Mouse (Mus musculus) adrenal gland, adult 8-10 months (tissue): ENCODE measurements around the gene Krt39. TPM values are rescaled to one million over a fixed set of nuclear protein-coding genes. Genes with fewer than 3 reads are reported as not detected.

Source experiments
- DNase-seq: peaks from one replicate; pipeline ENCODE4 v3.0.0; 2022
- total RNA-seq, 4 experiments: library from RNA; stranded (reverse); gene quantifications; 2 replicates each; pipeline ENCODE4 v1.2.4; 2022

Krt39 gene
- total RNA-seq, 4 experiments from 2014 or later: not detected

DNA sequence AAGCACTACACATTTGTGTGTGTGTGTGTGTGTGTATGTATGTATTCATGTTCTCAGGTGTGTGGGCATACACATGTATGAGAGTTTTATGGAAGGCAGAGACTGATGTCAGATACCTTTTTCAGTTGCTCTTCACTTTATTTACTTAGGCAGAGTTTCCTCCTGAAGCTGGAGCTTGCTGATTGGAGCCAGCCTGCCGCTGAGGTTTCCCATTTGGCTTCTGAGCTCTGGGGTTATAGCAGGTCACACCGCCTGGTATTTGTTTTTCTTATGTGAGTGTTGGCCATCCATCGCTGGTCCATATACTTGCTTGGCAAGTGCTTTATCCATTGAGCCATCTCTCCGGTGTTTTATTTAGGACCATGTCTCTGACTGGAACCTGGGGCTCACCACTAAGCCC lies 51.9 kb downstream of the Krt39 start:
- no peak for DNase-seq

DNA sequence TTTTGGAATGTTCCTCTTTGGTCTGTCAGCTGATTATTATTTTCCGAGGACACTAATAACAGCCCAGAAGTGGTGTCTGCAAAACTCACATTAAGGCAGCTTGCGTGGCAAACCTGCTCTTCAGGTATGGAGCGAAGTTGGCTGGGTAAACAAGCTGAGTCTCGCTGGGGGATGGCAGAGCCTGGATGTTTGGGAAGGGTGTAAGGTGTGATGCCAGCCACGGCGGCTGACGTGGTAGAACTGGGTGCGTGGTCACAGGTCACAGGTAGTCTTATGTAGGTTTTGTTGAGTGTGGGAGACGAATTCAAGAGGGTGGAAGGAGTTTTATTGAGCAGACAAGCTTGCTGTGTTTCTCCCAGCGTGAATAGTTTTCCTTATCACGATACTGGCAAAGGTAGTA lies 52.6 kb downstream of the Krt39 start:
- no peak for DNase-seq

DNA sequence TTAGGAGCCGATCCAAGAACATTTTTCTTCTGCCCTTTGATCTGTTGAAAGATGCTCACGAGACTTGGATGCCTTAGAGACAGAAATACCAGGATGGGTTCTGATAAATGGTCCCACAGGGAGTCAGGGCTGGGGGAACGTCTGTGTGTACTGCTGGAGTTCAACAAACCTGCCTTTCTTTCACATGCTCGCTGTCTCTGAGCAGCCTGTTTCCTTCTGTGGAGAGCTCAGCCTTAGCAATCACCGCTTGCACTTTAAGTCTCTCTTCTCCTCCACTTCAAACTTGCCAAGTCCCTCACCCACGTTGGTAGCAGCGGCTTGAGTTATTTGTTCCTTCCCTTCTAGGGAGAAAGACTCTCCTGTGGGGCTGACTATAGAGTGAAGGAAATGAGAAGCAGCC lies 54.8 kb downstream of the Krt39 start:
- DNase-seq: no peak

DNA sequence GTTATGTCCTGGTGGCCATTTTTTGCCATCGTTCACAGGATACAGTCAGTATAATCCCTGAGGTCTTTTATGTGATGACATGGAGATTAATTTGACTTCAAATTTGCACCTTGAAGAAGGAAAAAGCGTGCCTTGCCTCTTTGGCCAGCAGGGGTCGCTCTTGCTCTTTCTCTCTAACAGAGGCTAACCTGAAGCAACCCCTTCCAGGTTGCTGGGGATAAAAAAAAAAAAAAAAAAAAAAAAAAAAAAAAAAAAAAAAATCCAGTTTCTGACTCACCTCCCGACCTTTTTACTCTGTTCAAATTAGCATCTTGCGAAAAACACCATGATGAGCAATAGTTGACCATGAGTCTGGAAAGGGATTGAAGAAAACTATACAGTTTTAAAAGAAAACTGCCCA lies 56.3 kb downstream of the Krt39 start:
- peak; percentile 65 for DNase-seq

Other genes with a start within 250 kb of the Krt39 start
- gene Krt24, start 236.1 kb downstream of the Krt39 start, total RNA-seq: not detected
- gene Krt25, start 198.4 kb downstream of the Krt39 start, total RNA-seq: not detected
- not detected for gene Krt26, start 183.4 kb downstream of the Krt39 start, total RNA-seq
- gene Krt27, start 170.2 kb downstream of the Krt39 start, total RNA-seq: not detected
- gene Krt28, start 146.4 kb downstream of the Krt39 start, total RNA-seq: not detected
- gene Krt10, start 132.0 kb downstream of the Krt39 start, total RNA-seq: 1 to 10 TPM; 4.5 to 9.5 (median 8.0) TPM
- gene Krt12, start 99.1 kb downstream of the Krt39 start, total RNA-seq: not detected
- under 1 TPM in 1 of 4 experiments, not detected in 3; 0.13 TPM for gene Krt20, start 83.2 kb downstream of the Krt39 start, total RNA-seq
- under 1 TPM in 1 of 4 experiments, not detected in 3; 0.20 TPM for gene Krt23, start 28.2 kb downstream of the Krt39 start, total RNA-seq
- not detected for gene Krt40, start 21.8 kb upstream of the Krt39 start, total RNA-seq
- gene Krtap3-3, start 29.5 kb upstream of the Krt39 start, total RNA-seq: not detected
- gene Krtap3-2, start 35.5 kb upstream of the Krt39 start, total RNA-seq: not detected
- not detected for gene Gm11939, start 38.1 kb upstream of the Krt39 start, total RNA-seq
- gene Krtap3-1, start 45.3 kb upstream of the Krt39 start, total RNA-seq: not detected
- gene Krtap1-5, start 59.7 kb upstream of the Krt39 start, total RNA-seq: not detected
- gene Krtap1-4, start 62.3 kb upstream of the Krt39 start, total RNA-seq: not detected
- gene Krtap1-3, start 70.0 kb upstream of the Krt39 start, total RNA-seq: not detected
- not detected for gene Krtap9-3, start 76.8 kb upstream of the Krt39 start, total RNA-seq
- gene Gm11938, start 82.0 kb upstream of the Krt39 start, total RNA-seq: not detected
- gene Gm11937, start 88.9 kb upstream of the Krt39 start, total RNA-seq: not detected
- gene Krtap2-4, start 93.5 kb upstream of the Krt39 start, total RNA-seq: not detected
- not detected for gene Gm11562, start 99.1 kb upstream of the Krt39 start, total RNA-seq
- gene Krtap4-1, start 106.9 kb upstream of the Krt39 start, total RNA-seq: not detected
- not detected for gene Krtap4-2, start 113.7 kb upstream of the Krt39 start, total RNA-seq
- not detected for gene Krtap4-7, start 122.8 kb upstream of the Krt39 start, total RNA-seq
- not detected for gene Gm11555, start 128.9 kb upstream of the Krt39 start, total RNA-seq
- gene Gm11563, start 137.6 kb upstream of the Krt39 start, total RNA-seq: not detected
- gene Krtap4-6, start 144.6 kb upstream of the Krt39 start, total RNA-seq: not detected
- gene Gm14190, start 169.4 kb upstream of the Krt39 start, total RNA-seq: not detected
- gene Gm14180, start 213.0 kb upstream of the Krt39 start, total RNA-seq: not detected